Mouse (Mus musculus) layer of hippocampus, postnatal 25 days (tissue): ENCODE measurements around the gene Slc8b1. TPM values are rescaled to one million over a fixed set of nuclear protein-coding genes. Genes with fewer than 3 reads are reported as not detected.

Experiments
- DNase-seq, 2 experiments: peaks; one replicate each; pipeline ENCODE4 v3.0.0; 2022; ENCODE audit warnings: mixed read lengths in 2 of 2, low spot score in 1 of 2; ENCODE audit errors: extremely low spot score in 1 of 2
- total RNA-seq, 2 experiments: library from RNA; stranded (reverse); gene quantifications; 2 replicates each; pipeline ENCODE4 v1.2.3; 2021

The Slc8b1 gene
- total RNA-seq, 2 experiments from 2014 or later: 6.5 to 14.3 TPM

- no peak for DNase-seq
These were observed 54.4 kb downstream of the Slc8b1 start for GRCm38 (mm10) chr5:120565171-120565905.

- peak in 1 of 2 experiments; percentile 32 for DNase-seq
These were observed 55.1 kb downstream of the Slc8b1 start for GRCm38 (mm10) chr5:120566101-120566500.

GRCm38 (mm10) chr5:120566681-120567252, 55.8 kb downstream of the Slc8b1 start:
- no peak for DNase-seq

- no peak for DNase-seq
These were observed 56.3 kb downstream of the Slc8b1 start for GRCm38 (mm10) chr5:120567253-120567701.

- DNase-seq: no peak
These were observed 56.8 kb downstream of the Slc8b1 start for GRCm38 (mm10) chr5:120567761-120568211.

- DNase-seq: no peak
These were observed 57.4 kb downstream of the Slc8b1 start for GRCm38 (mm10) chr5:120568336-120568768.

- no peak for DNase-seq
These were observed 58.0 kb downstream of the Slc8b1 start for GRCm38 (mm10) chr5:120568964-120569363.

- no peak for DNase-seq
These were observed 58.8 kb downstream of the Slc8b1 start for GRCm38 (mm10) chr5:120569791-120570190.

GRCm38 (mm10) chr5:120570289-120570897, 59.4 kb downstream of the Slc8b1 start:
- DNase-seq: no peak

- DNase-seq: no peak
These were observed 60.2 kb downstream of the Slc8b1 start for GRCm38 (mm10) chr5:120571056-120571740.

GRCm38 (mm10) chr5:120574469-120575063, 63.6 kb downstream of the Slc8b1 start:
- no peak for DNase-seq

GRCm38 (mm10) chr5:120576781-120577301, 65.9 kb downstream of the Slc8b1 start:
- DNase-seq: no peak

- no peak for DNase-seq
These were observed 67.0 kb downstream of the Slc8b1 start for GRCm38 (mm10) chr5:120577935-120578441.

GRCm38 (mm10) chr5:120578504-120579081, 67.6 kb downstream of the Slc8b1 start:
- no peak for DNase-seq

- no peak for DNase-seq
These were observed 68.4 kb downstream of the Slc8b1 start for GRCm38 (mm10) chr5:120579211-120579897.

GRCm38 (mm10) chr5:120579898-120580626, 69.1 kb downstream of the Slc8b1 start:
- DNase-seq: no peak

GRCm38 (mm10) chr5:120582002-120582401, 71.0 kb downstream of the Slc8b1 start:
- DNase-seq: no peak

- DNase-seq: no peak
These were observed 72.5 kb downstream of the Slc8b1 start for GRCm38 (mm10) chr5:120583511-120583910.
